Mouse (Mus musculus) telencephalon, adult 2 months (tissue): Measurements from ENCODE around the gene Mtfr1l.
A peak's percentile ranks its signal among the peaks of the same experiment; 100 is the strongest.

Experiments
- DNase-seq: peaks from one replicate; pipeline ENCODE4 v3.0.0-alpha.2; 2011; ENCODE audit warnings: low read depth, low spot score

Gene Mtfr1l

GRCm38 (mm10) chr4:134534932-134535786 is at the start of gene Mtfr1l:
TSS of gene Mtfr1l (minus strand) at chr4:134535387.
- peak; percentile 95 for DNase-seq

- no peak for DNase-seq
These were observed 48.3 kb upstream of the Mtfr1l start for GRCm38 (mm10) chr4:134583513-134583912.

GRCm38 (mm10) chr4:134581365-134581764 is 46.2 kb upstream of the Mtfr1l start:
- DNase-seq, result no peak

- DNase-seq, result peak; percentile 84
These were observed 45.4 kb upstream of the Mtfr1l start for GRCm38 (mm10) chr4:134580351-134581148.

- no peak for DNase-seq
These were observed 44.4 kb upstream of the Mtfr1l start for GRCm38 (mm10) chr4:134579620-134580019.

GRCm38 (mm10) chr4:134579212-134579611 is 44.0 kb upstream of the Mtfr1l start:
- DNase-seq, result no peak

GRCm38 (mm10) chr4:134578407-134578806 is 43.2 kb upstream of the Mtfr1l start:
- DNase-seq, result no peak

- DNase-seq, result no peak
These were observed 42.1 kb upstream of the Mtfr1l start for GRCm38 (mm10) chr4:134577281-134577680.

GRCm38 (mm10) chr4:134575486-134575885 is 40.3 kb upstream of the Mtfr1l start:
- DNase-seq, result no peak

- DNase-seq, result no peak
These were observed 37.5 kb upstream of the Mtfr1l start for GRCm38 (mm10) chr4:134572449-134573300.

GRCm38 (mm10) chr4:134570704-134571451 is 35.7 kb upstream of the Mtfr1l start:
- no peak for DNase-seq

GRCm38 (mm10) chr4:134569831-134570230 is 34.6 kb upstream of the Mtfr1l start:
- no peak for DNase-seq

GRCm38 (mm10) chr4:134569205-134569604 is 34.0 kb upstream of the Mtfr1l start:
- DNase-seq, result no peak

- no peak for DNase-seq
These were observed 32.4 kb upstream of the Mtfr1l start for GRCm38 (mm10) chr4:134567377-134568226.

GRCm38 (mm10) chr4:134564093-134564492 is 28.9 kb upstream of the Mtfr1l start:
- DNase-seq, result no peak

- no peak for DNase-seq
These were observed 28.4 kb upstream of the Mtfr1l start for GRCm38 (mm10) chr4:134563624-134564023.

GRCm38 (mm10) chr4:134562014-134562413 is 26.8 kb upstream of the Mtfr1l start:
- DNase-seq, result no peak

GRCm38 (mm10) chr4:134560699-134561098 is 25.5 kb upstream of the Mtfr1l start:
- no peak for DNase-seq

- no peak for DNase-seq
These were observed 24.0 kb upstream of the Mtfr1l start for GRCm38 (mm10) chr4:134559154-134559553.

- DNase-seq, result no peak
These were observed 23.5 kb upstream of the Mtfr1l start for GRCm38 (mm10) chr4:134558570-134559113.
